Mouse (Mus musculus) layer of hippocampus, adult 2 months (tissue): ENCODE measurements at regions not wholly inside any gene's neighbourhood (a gene's known extent, or its start where the extent isn't known, plus 50 kb on each side); places are given as distances from the start of the nearest gene placed in this dataset.

Experiments used
- DNase-seq, 2 experiments: peaks; one replicate each; pipeline ENCODE4 v3.0.0; 2022; ENCODE audit warnings: low spot score in 2 of 2
- H3K27ac ChIP-seq: fragments of 200-600 bp; 2 replicates; pipeline ENCODE4 v1.8.1; 2022
- H3K4me3 ChIP-seq: fragments of 200-600 bp; 2 replicates; pipeline ENCODE4 v1.8.1; 2022; ENCODE audit warnings: mild to moderate bottlenecking
- CTCF ChIP-seq: fragments of 200-600 bp; conservative IDR thresholded peaks from 2 replicates; pipeline ENCODE4 v1.8.1; 2022; ENCODE audit warnings: antibody characterized with exemption, mild to moderate bottlenecking, moderate library complexity

DNA sequence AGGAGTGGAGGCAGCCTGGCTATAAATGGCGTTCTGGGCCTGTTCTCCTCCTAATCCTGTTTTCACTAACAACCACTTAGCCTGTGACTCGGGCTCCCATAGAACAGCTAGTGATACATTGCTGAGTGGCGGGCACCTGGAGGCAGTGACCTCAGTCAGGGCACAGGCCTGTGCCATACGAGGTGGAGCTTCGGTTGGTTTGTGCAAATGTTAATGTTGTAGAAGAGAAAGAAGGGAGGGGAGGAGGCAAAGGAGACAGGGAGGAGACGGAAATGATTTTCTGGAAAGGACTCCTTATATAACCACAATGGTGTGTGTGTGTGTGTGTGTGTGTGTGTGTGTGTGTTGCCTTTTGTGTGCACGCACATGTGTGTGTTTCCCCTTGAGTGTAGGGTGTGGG lies 148.4 kb downstream of the Cd83 start:
- no peak for TF ChIP-seq CTCF
- no peak overlapping the region for H3K27ac ChIP-seq
- no peak for DNase-seq
- no peak overlapping the region for H3K4me3 ChIP-seq

DNA sequence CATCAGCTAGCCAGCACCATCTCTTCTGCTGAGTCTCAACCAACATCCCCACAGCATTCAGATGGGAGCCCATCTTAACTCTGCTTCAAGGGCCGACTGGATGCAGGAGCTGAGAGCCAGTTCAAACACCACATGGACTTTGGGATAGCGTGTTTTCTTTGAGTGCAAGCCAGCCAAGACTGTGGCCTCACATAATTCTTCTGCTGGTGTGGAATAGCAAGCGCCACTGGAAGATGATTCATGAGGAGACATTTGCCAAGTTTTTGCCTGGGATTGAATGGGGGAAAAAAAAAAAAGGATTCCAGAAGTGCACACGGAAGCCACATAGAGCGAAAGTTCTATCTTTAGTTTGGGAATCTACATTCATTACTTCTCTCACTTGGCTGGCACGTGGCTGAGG lies 150.7 kb downstream of the Cd83 start:
- H3K4me3 ChIP-seq: no peak overlapping the region
- no peak overlapping the region for H3K27ac ChIP-seq
- no peak for TF ChIP-seq CTCF
- DNase-seq: no peak

DNA sequence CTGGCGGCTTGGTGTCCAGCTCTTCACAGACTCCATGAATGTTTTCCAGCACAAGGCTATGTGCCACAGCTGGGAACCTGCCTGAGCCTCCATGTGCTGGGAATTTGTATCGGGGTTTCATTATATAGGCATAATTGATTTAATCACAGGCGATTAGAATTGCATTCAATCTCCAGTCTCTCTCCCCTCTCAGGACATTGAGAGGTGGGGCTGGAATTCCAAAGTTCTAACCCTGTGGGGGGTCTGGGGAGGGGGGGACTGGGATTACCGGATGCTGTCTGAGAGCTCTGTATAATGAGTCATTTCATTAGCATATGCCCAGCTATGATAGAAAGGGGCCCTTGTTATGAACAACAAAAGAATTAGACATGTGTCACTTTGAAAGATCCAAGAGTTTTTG lies 151.9 kb downstream of the Cd83 start:
- H3K4me3 ChIP-seq: no peak overlapping the region
- no peak for DNase-seq
- no peak for TF ChIP-seq CTCF
- no peak overlapping the region for H3K27ac ChIP-seq

DNA sequence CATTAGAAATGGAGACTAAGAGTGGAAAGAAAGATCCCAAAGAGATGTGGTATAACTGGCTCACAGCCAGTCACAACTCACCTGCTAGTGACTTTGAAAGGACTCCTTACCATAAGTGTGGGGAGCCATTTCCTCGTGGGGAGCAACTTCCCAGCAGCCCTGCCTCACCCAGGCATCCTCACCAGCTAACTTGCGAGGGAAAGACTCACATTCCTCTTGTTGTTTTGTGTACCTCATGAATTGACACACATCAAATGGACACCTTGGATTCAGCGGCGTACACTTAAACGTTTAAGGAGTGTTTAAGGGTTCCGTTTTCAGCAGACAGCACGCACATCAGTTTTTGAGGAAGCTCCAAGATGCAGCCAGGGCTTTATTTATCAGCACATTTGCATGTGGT lies 154.0 kb downstream of the Cd83 start:
- H3K4me3 ChIP-seq: no peak overlapping the region
- no peak for DNase-seq
- no peak for TF ChIP-seq CTCF
- no peak overlapping the region for H3K27ac ChIP-seq

DNA sequence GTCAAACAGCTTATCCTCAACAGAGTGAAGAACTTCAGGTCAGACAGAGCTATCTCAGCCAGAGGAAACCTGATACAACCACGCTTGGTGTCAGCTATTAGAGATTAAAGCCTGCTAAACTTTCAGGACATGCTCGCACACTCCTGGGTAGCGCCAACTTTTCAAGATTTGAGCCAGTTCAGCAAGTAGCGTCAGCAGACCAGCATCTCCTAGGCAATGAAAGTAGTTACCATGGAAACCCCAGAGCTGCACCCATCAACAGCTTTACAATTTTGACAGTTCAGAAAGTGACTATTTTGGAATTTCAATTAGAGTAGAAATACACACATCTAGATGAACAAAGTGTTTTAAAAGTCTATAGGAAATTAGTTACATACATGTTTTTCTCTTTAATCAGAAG lies 154.8 kb downstream of the Cd83 start:
- Histone ChIP-seq H3K4me3 (no peak overlapping the region), H3K27ac (no peak overlapping the region)
- DNase-seq: peak in 1 of 2 experiments; percentile 18
- TF ChIP-seq CTCF: no peak

DNA sequence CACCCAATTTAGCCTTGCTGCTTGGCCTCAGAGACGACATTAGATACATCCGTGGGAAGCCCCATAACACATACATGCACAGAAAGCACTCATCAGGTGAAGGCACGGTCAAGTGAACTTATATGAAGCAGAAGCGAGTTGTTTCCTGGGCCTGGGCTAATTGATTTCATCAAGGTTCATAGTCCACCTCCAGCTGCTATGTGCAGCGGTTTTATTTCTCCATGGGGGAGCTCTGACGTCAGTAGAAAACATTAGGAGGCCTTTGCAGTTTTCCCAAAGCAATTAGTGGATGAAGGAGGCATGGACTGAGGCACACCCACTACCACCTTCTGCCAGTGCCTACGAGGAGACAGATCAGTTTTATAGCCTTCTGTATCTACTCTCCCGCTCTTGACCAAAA lies 157.2 kb downstream of the Cd83 start:
- DNase-seq: no peak
- no peak overlapping the region for H3K4me3 ChIP-seq
- no peak overlapping the region for H3K27ac ChIP-seq
- TF ChIP-seq CTCF: no peak

DNA sequence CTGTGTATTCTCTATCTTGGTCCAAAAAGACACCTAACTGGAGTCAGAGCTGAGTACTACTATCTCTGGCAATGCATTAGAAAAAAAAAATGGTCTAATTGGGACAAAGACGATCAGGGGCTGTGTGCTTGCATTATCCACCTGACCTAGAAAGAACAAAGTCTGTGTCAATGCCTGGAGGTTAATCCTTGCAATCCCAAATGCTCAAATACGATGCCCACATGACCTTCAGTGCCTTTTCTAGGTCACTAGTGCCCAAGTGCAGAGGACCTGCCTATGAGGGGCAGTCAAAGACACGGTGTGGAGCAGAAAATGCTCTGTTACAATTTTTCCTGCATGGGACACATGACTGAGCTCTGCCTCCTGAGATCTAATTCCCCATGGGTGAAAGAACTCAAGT lies 164.0 kb downstream of the Cd83 start:
- H3K27ac ChIP-seq: peak overlapping the region; percentile 1; the same call in 1 of the 2 replicates
- H3K4me3 ChIP-seq: no peak overlapping the region
- DNase-seq: no peak
- no peak for TF ChIP-seq CTCF

DNA sequence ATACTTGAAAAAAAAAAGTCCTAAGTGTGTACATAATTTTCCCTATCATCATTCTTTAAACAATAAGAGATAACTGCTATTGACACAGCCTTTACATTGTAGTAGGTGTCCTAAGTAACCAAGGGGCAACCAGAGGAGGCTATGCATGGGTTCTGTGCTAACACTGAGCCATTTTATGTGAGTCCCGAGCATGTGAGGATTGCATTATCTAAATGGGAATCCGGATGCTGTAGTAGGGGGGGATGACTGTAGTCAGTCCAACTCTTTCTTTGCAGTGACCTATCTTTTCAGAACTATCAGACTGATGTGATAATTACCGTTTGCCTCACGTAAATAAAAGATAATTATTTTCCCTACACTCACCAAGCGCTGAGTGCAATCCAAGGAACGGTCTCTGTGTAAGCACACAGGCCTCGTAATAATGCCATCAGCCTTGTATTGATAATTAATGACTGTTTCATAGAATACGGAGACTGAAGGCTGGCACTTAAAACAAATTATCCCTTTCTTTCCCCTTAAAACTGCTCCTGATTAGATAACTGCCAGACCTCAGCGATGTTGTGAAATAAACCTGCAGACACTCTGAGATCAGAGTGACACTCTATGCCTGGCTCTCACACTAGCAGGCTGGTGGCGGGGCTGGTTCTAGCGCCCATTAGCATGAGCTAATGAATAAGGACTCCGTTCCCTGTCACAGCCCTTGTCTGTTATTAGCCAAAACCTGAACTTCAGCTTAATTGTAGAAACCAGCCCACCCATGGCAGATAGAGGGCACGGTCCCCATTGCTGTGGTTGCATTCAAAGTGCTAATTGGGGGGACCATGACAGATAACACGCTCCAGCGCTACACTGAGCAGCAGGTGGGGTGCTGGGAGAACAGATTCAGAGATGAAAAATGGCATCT lies 165.4 kb downstream of the Cd83 start:
- DNase-seq: no peak
- Histone ChIP-seq H3K27ac (no peak overlapping the region), H3K4me3 (no peak overlapping the region)
- peak; percentile 29 for TF ChIP-seq CTCF

DNA sequence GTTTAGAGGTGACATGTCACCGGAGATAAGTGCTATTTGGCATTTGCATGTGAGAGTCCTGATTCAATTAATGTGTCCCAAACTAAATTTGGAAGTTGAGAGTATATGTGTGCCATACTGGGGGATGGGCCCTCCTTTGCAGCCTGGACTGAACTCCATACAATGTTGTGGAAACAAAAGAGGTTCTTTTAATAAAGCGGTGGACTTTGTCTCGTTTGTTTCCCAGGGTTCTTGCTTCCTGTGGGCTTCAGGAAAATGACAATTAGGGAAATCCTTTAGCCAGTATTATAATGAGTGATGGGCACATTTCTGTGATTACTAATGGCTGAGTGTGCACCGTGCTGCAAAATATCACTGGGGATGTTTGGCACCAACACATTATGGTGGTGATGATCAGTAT lies 167.9 kb downstream of the Cd83 start:
- DNase-seq: no peak
- Histone ChIP-seq H3K4me3 (no peak overlapping the region), H3K27ac (no peak overlapping the region)
- no peak for TF ChIP-seq CTCF

DNA sequence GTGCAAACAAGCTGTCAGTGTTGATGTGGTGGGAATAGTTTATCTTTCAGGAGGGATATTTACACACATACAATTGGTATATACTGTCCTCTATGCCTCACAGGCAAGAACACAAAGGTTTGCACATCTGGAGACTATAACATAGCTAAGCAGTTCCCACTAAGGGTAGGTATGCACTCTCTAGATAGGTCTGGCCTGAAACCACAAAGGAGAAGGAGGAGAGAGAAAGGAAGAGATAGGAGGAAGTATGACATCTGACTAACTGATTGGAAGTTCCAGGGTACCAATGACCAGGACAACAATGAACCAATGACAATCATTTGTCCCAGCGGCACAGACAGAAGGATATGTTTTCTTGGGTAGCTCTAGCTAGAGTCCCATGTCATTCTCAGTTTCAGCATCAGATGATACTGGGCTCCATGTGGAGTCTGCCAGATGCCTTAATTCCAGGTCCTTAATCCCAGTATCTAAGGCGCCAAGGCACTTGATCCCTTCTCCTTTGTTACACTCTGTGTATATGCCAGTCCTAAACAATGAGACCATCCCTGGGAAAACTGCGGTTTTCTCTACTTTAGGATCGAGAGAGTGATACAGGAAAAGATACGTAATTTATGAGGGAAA lies 168.5 kb downstream of the Cd83 start:
- no peak for DNase-seq
- H3K27ac ChIP-seq: no peak overlapping the region
- TF ChIP-seq CTCF: no peak
- H3K4me3 ChIP-seq: no peak overlapping the region

DNA sequence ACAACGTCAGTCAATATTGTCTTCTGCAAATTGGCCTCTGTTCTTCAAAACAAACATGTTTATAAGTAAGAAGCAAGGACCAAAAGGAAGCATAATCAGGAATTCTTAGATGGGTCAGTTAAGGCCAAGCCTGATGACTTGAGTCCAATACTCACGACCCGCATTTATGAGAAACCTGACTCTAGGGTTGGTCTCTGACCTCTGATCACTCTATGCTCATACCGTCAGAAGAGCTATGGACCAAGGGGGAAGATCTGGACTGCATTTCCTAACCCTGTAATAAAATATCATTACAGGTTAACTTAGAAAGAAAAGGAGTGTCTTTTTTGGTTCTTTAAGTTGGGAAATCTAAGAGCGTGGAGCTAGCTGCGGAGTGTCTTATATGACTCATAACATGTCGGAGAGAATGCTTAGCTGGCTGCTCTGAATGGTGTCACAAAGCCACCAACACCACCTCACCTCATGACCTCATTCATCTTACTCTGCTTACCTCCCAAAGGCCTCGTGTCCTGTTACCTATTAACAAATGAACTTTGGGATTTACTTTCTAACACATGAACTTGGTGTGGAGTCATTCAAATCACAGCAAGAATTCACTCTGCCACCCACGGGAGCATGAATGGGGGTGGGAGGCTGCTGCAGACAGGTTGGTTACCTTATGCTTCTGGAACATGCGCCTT lies 170.3 kb downstream of the Cd83 start:
- no peak for TF ChIP-seq CTCF
- no peak for DNase-seq
- Histone ChIP-seq H3K4me3 (no peak overlapping the region), H3K27ac (no peak overlapping the region)

DNA sequence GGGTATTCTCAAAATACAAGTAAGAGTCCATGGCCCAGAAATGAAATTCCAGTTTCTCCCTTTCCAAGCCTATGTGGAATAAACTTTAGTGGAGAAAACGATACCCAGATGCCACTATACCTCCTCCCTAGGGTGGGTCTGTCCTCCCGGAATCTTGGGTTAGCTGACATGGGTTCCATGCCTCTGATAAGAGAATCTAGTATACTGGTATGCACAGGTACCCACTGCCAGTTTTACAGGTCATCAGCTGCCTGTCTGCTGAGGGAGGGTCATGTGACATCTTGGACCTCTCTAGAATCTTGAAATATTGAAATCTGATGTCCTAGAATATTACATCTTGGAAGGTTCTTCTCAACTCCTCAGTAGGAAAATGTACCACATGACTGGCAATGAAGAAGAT lies 172.5 kb downstream of the Cd83 start:
- TF ChIP-seq CTCF: no peak
- DNase-seq: no peak
- Histone ChIP-seq H3K27ac (no peak overlapping the region), H3K4me3 (no peak overlapping the region)

DNA sequence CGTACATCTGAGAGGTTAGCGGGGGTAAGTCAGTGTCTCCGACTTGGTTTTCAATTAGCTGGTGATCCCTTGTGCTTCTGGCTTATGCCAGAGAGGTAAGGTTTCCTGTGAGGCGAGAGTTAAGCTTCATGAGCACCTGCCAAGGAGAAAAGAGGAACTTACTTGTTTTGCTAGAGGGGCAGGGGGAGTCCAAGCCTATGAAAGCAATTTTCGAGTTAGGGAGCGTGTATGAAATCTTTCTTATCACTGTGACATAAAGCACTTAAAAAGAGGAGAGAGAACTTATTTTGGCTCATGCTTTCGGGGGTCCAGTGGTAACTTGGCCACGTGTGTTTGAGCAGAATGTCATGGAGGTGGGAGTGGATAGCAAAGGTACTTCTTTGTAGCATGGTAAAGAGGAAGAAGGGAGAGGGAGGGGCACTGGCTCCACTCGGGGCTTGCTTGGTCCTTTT lies 174.6 kb downstream of the Cd83 start:
- no peak for TF ChIP-seq CTCF
- Histone ChIP-seq H3K4me3 (no peak overlapping the region), H3K27ac (no peak overlapping the region)
- DNase-seq: no peak
